Mouse (Mus musculus) liver, embryonic 11.5 days (tissue): ENCODE data around the gene Zc3h7a. TPM values are rescaled to one million over a fixed set of nuclear protein-coding genes. Genes with fewer than 3 reads are reported as not detected.

ENCODE experiments used
- ATAC-seq: fragments of 200-750 bp; cut with Nextera tagmentation; replicated peaks from 2 replicates; pipeline ENCODE4 v1.8.0; 2017; ENCODE audit warnings: moderate number of reproducible peaks, mild to moderate bottlenecking, moderate TSS enrichment, moderate library complexity; ENCODE audit not compliant: low FRiP score
- DNase-seq: peaks from one replicate; pipeline ENCODE4 v3.0.0-alpha.2; 2017; ENCODE audit warnings: low spot score
- H3K27ac ChIP-seq: fragments of 300-500 bp; sonication (generic); 2 replicates; pipeline ENCODE4 v1.5.1; 2014; ENCODE audit warnings: mild to moderate bottlenecking, low read depth, low read length, control low read depth
- H3K27me3 ChIP-seq: fragments of 300-500 bp; sonication (generic); replicated peaks from 2 replicates; pipeline ENCODE4 v1.6.1; 2014; ENCODE audit warnings: low read length, mixed read lengths; ENCODE audit not compliant: control insufficient read depth, insufficient read depth
- H3K36me3 ChIP-seq: fragments of 300-500 bp; sonication (generic); 2 replicates; pipeline ENCODE4 v1.6.1; 2014; ENCODE audit warnings: mild to moderate bottlenecking, low read length, moderate library complexity, mixed read lengths; ENCODE audit not compliant: control insufficient read depth, insufficient read depth
- H3K4me1 ChIP-seq: fragments of 300-500 bp; sonication (generic); replicated peaks from 2 replicates; pipeline ENCODE4 v1.6.1; 2014; ENCODE audit warnings: low read length, mixed read lengths; ENCODE audit not compliant: control insufficient read depth, insufficient read depth
- H3K4me2 ChIP-seq: fragments of 300-500 bp; sonication (generic); 2 replicates; pipeline ENCODE4 v1.6.1; 2014; ENCODE audit warnings: mild to moderate bottlenecking, control low read depth, moderate library complexity
- H3K4me3 ChIP-seq: fragments of 300-500 bp; sonication (generic); 2 replicates; pipeline ENCODE4 v1.5.1; 2014; ENCODE audit warnings: low read depth, low read length, control low read depth
- H3K9ac ChIP-seq: fragments of 300-500 bp; sonication (generic); 2 replicates; pipeline ENCODE4 v1.6.1; 2014; ENCODE audit warnings: low read depth, low read length, control low read depth
- H3K9me3 ChIP-seq: fragments of 300-500 bp; sonication (generic); 2 replicates; pipeline ENCODE4 v1.6.1; 2016; ENCODE audit warnings: low read length, inconsistent platforms, mixed read lengths; ENCODE audit not compliant: control insufficient read depth
- WGBS: fragments of 180-500 bp; shearing (Covaris S2); extraction: QIAGEN DNeasy Blood & Tissue Kit; methylation state at CpG from one replicate; pipeline ENCODE4 v1.1.7; 2014; 5-methylcytosine and 5-hydroxymethylcytosine counted together
- polyA plus RNA-seq: library from polyadenylated mRNA; unstranded; fragments of >200 nt; fragmentation: Nextera tagmentation; extraction: Ambion mirVana; gene quantifications from 2 replicates; pipeline ENCODE4 v1.2.1, GENCODE M21; 2014

Gene Zc3h7a
- polyA plus RNA-seq, 1 experiment from 2014 or later, result 92.2 TPM

DNA sequence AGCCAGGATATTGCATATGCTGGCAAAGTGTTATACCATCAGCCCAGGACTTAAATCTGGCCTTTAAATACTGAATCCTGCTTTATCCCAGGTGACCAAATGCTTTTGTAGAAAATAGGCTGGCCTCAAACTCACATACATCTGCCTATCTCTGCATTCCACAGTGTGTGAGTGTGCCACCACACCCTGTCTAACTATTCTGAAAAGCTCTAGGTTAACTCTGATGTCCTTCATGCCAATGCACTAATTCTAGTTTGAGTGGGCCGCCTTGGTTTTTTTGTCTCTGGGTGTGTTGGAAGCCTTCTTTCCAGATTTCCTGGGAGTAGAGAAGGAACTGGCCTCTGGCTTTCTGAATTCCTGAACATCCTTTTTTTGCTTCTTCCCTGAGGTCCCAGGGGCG, 17.0 kb upstream of the Zc3h7a start:
- peaks cover 42% of the 10 kb centered on the region for H3K36me3 ChIP-seq
- no peaks in the 10 kb centered on the region for H3K27me3 ChIP-seq
- no peak for DNase-seq
- H3K9me3 ChIP-seq, result no peaks in the 10 kb centered on the region
- no peak for ATAC-seq
- H3K27ac ChIP-seq, result no peak overlapping the region
- no peak overlapping the region for H3K9ac ChIP-seq
- 94% methylated on average over 2 of the region's 2 CpGs for WGBS
- no peak overlapping the region for H3K4me2 ChIP-seq
- H3K4me1 ChIP-seq, result no peaks in the 10 kb centered on the region; the same call in 1 of the 2 replicates
- H3K4me3 ChIP-seq, result no peak overlapping the region

DNA sequence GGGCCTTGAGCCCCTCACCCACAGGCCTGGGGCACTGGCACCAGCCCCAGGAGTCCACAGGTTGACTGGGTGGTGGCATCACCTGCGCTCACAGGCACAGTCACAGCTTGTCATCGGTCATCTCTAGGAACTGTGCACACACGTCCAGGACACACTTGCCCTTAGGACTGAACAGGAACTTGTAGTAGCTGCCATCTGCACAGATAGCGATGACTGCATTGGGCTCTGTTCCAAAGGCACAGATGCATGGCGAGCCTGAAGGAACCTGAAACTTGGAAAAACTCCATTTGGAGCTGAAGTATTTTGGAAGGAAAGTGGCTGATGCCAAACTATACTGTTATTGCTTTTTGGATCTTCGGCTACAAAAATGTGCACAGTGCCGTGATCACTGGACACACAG, 14.0 kb upstream of the Zc3h7a start:
- no peak for ATAC-seq
- H3K4me2 ChIP-seq, result no peak overlapping the region
- H3K36me3 ChIP-seq, result peaks cover 24% of the 10 kb centered on the region
- no peaks in the 10 kb centered on the region for H3K9me3 ChIP-seq
- DNase-seq, result no peak
- no peaks in the 10 kb centered on the region for H3K27me3 ChIP-seq
- no peak overlapping the region for H3K9ac ChIP-seq
- no peaks in the 10 kb centered on the region for H3K4me1 ChIP-seq
- H3K27ac ChIP-seq, result no peak overlapping the region
- H3K4me3 ChIP-seq, result no peak overlapping the region
- WGBS, result 88% methylated on average over 7 of the region's 7 CpGs

DNA sequence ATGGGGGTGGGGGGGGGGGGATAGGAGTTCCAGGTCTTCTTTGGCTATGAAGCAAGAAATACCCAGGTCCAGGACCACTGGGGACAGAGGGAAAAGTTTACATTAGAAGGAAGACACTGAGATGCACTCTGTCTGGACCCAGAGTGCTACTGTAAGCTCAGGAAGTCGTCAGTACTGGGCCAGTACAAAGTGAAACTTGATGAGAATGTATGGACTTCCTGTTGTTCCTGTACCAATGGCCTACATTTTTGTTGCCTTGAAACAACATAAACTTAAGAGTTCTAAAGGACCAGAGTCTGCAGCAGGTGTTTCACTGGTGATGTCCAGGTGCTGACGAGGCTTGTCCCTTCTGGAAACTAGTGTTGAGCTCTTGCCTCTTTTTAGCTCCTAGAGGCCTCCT, 1.2 kb upstream of the Zc3h7a start:
- 76% methylated on average over 2 of the region's 2 CpGs for WGBS
- H3K9ac ChIP-seq, result no peak overlapping the region
- H3K9me3 ChIP-seq, result no peaks in the 10 kb centered on the region
- peaks cover 12% of the 10 kb centered on the region for H3K4me1 ChIP-seq
- ATAC-seq (no peak), DNase-seq (no peak)
- no peak overlapping the region for H3K27ac ChIP-seq
- peak overlapping the region; percentile 71 for H3K4me2 ChIP-seq
- no peak overlapping the region; the same call in 1 of the 2 replicates for H3K4me3 ChIP-seq
- H3K36me3 ChIP-seq, result no peaks in the 10 kb centered on the region
- H3K27me3 ChIP-seq, result no peaks in the 10 kb centered on the region

DNA sequence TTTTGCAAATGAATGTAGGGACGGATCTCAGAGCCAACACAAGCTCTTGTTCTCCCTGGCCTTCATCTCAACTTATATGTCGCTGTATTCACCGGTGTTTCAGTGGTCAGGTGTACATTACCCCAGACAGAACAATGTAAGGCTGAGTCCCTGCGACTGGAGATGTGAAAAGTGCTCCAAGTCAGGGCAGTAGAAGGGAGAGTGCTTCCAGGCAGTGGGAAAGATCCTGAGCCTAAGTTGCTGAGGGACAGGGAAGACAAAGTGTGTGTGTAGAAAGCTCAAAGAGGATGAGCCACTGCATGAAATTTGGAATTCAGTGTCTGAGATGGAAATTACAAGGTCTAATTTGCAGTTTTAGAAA, 671 bp upstream of the Zc3h7a start:
- ATAC-seq, result no peak
- peaks cover 13% of the 10 kb centered on the region for H3K4me1 ChIP-seq
- H3K9me3 ChIP-seq, result no peaks in the 10 kb centered on the region
- peak overlapping the region; percentile 53; the same call in 1 of the 2 replicates for H3K27ac ChIP-seq
- H3K27me3 ChIP-seq, result no peaks in the 10 kb centered on the region
- H3K4me2 ChIP-seq, result peak overlapping the region; percentile 71
- H3K9ac ChIP-seq, result peak overlapping the region; percentile 92
- peak overlapping the region; percentile 97 for H3K4me3 ChIP-seq
- H3K36me3 ChIP-seq, result no peaks in the 10 kb centered on the region
- 8% methylated on average over 4 of the region's 4 CpGs for WGBS
- no peak for DNase-seq

DNA sequence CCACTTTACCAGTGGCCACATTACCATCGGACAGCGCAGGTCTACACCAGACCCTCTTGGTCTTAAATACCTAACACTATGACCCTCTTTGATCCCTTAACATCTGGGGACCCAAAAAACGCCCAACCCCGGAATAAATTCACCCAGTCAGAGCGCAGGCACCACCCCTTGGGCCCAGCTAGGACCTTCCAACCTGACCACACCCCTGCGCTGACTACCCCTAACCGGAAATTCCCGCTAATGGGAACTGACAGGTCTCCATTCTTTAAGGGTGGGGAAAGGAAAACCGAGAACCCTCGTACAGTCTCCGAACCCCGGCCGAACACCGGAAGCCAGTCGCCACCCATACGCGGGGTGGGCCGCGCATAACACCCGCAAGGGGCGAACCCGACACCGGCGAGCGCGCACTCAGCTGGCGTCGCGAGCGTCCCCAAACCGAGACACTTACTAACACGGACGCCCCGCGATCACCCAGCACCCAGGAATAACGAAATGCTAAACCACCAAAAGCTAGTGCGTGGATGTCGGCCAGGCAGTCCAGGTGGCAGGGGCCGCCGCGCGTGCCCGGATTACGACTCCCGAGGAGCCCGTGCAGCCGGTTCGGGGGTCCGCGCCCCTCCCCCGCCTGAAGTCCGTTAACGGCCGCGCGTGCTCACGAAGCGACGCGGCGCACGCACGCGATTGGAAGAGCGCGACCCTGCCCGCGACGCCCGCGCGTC, 545 bp downstream of the Zc3h7a start:
- H3K4me2 ChIP-seq, result peak overlapping the region; percentile 71
- peak overlapping the region; percentile 92 for H3K9ac ChIP-seq
- H3K36me3 ChIP-seq, result no peaks in the 10 kb centered on the region
- peaks cover 18% of the 10 kb centered on the region for H3K4me1 ChIP-seq
- peak overlapping the region; percentile 97 for H3K4me3 ChIP-seq
- H3K27me3 ChIP-seq, result no peaks in the 10 kb centered on the region
- no peaks in the 10 kb centered on the region for H3K9me3 ChIP-seq
- H3K27ac ChIP-seq, result peak overlapping the region; percentile 94
- under 1% methylated on average over 72 of the region's 72 CpGs for WGBS
- DNase-seq (peak; percentile 78), ATAC-seq (peak; percentile 74)

DNA sequence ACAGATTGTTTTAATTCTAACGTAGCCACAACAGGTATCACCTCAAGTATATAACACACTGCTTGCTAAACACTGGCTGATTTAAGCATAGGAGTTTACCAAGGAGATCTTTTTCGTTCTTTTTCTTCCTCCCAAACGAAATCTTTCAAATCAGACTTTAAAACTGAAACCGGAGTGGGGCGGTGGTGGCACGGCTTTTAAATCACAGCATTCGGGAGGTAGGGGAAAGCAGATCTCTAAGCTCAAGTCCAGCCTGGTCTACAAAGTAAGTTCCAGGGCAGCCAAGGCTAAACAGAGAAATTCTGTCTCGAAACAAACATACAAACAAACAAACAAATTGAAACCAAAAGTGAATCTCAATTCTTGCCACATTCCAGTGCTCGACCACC, 1.1 kb downstream of the Zc3h7a start:
- WGBS, result 9% methylated on average over 9 of the region's 9 CpGs
- DNase-seq, result no peak
- H3K4me3 ChIP-seq, result peak overlapping the region; percentile 97
- ATAC-seq, result no peak
- H3K27ac ChIP-seq, result peak overlapping the region; percentile 94
- peak overlapping the region; percentile 71 for H3K4me2 ChIP-seq
- peak overlapping the region; percentile 92 for H3K9ac ChIP-seq
- H3K9me3 ChIP-seq, result no peaks in the 10 kb centered on the region
- H3K36me3 ChIP-seq, result no peaks in the 10 kb centered on the region
- H3K27me3 ChIP-seq, result no peaks in the 10 kb centered on the region
- peaks cover 18% of the 10 kb centered on the region for H3K4me1 ChIP-seq

DNA sequence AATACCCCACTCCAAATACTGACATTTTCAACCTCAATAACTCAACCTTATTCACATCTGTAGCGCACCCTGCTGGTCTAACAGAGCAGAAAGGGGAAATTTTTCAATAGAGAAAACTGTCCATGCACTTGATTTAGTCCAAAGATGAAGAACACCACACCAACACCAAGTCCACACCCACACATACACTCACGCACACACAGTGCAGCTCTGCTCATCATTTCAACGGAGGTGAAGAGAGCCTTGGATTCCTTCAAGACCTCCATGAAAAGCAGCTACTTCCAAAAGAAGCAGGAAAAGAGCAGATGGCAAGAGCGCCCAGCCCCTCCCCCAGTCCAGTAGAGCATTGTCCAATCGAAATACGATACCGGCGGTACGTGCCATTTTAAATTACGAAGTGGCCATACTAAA, 1.5 kb downstream of the Zc3h7a start:
- Histone ChIP-seq H3K4me2 (peak overlapping the region; percentile 71), H3K4me1 (peaks cover 18% of the 10 kb centered on the region), H3K9me3 (no peaks in the 10 kb centered on the region), H3K4me3 (peak overlapping the region; percentile 97), H3K27ac (no peak overlapping the region), H3K9ac (peak overlapping the region; percentile 92; the same call in 1 of the 2 replicates), H3K36me3 (no peaks in the 10 kb centered on the region), H3K27me3 (no peaks in the 10 kb centered on the region)
- no peak for ATAC-seq
- WGBS, result 11% methylated on average over 10 of the region's 10 CpGs
- peak; percentile 61 for DNase-seq

DNA sequence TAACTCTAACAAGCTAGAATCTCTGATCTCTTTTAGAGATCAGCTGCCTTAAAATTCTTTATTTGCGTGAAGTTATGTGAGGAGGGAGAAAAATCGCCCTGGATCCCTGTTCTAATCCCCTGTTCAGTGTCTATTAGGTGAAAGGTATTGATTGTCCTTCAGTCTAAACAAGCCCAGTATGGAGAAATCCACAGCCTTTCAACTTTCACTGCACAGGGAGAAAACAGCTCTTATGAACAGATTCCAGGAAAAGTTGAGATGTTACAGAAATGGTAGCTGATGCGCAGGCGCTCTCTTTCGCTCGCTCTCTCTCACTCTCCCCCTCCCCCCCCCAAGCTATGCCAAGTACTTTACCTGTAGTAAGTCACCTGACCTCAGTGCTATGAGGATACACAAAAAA, 4.5 kb downstream of the Zc3h7a start:
- peaks cover 12% of the 10 kb centered on the region; the same call in 1 of the 2 replicates for H3K4me1 ChIP-seq
- 85% methylated on average over 6 of the region's 6 CpGs for WGBS
- H3K4me3 ChIP-seq, result no peak overlapping the region
- no peak for DNase-seq
- no peak overlapping the region for H3K4me2 ChIP-seq
- no peaks in the 10 kb centered on the region for H3K36me3 ChIP-seq
- no peak for ATAC-seq
- no peak overlapping the region for H3K9ac ChIP-seq
- no peaks in the 10 kb centered on the region for H3K27me3 ChIP-seq
- H3K27ac ChIP-seq, result no peak overlapping the region
- H3K9me3 ChIP-seq, result no peaks in the 10 kb centered on the region

DNA sequence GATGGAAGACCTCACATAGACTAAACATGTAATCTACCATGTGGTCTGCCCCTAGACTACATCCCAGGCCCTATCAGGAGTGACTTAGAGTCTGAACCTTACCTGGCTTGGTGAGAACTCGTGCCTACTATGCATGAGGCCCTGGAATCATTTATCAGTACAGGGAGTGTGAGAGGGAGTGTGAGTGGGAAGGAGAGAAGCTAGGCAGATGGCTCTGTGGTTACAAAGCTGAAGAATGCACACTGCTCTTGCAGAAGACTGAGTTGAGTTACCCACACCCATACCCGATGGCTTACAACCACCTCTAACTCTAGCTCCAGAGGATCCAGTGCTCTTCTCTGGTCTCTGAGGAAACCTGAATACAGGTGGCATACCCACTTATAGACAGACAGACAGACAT, 9.8 kb downstream of the Zc3h7a start:
- no peak for ATAC-seq
- Histone ChIP-seq H3K27ac (no peak overlapping the region), H3K9ac (no peak overlapping the region), H3K4me1 (0 out of 2 replicates have a peak, but pooled peaks cover under 1% of the 10 kb centered on the region), H3K36me3 (0 out of 2 replicates have a peak, but pooled peaks cover 2% of the 10 kb centered on the region), H3K4me3 (no peak overlapping the region), H3K9me3 (no peaks in the 10 kb centered on the region), H3K4me2 (no peak overlapping the region), H3K27me3 (no peaks in the 10 kb centered on the region)
- DNase-seq, result no peak
- WGBS, result 77% methylated on average over 2 of the region's 2 CpGs
